Mouse (Mus musculus): ENCODE data around the gene Rapgef4.

DNA sequence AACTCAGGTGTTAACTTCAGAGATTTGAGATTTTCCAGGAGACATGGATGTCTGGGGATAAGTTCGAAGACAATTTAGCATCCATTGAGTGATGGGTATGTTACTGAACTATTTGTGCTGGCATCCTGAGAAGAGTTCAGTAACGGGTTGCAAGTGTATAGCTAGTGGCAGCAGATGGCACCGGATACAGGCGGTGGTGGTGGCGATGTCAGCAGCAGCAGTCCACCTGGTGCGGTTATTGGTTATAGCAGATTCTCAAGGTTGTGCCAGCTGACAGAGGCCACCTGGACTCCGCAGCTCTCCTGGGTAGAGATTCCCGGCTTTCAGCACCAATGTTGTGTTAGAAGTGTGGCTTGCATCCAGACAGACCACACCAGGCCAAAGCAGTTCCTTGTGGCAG is 47.0 kb upstream of the Rapgef4 start:
- no peak for TF ChIP-seq CTCF (IDR thresholded peaks at IDR 0.05; ENCODE audit: borderline replicate concordance, control insufficient read depth, extremely low read depth, insufficient read depth, low read length, poor library complexity)
- TF ChIP-seq POLR2A (IDR thresholded peaks at IDR 0.05; ENCODE audit: control insufficient read depth, extremely low read depth, insufficient read depth, low read length, poor library complexity), result no peak

Data from thymus, adult 2 months (tissue).